Mouse (Mus musculus) forebrain, embryonic 12.5 days (tissue): ENCODE results near the gene Zfp697. TPM values are rescaled to one million over a fixed set of nuclear protein-coding genes. Genes with fewer than 3 reads are reported as not detected.
"Not testable (repeated sequence)": the region's sequence is repeated elsewhere in the genome, so short reads cannot be mapped to it uniquely, and the experiment has no call there.

ENCODE experiments used
- ATAC-seq: fragments of 200-750 bp; cut with Nextera tagmentation; 2 replicates; pipeline ENCODE4 v1.8.0; 2017; ENCODE audit warnings: moderate TSS enrichment; ENCODE audit not compliant: low FRiP score
- H3K27ac ChIP-seq: fragments of 300-500 bp; sonication (generic); 2 replicates; pipeline ENCODE4 v1.5.1; 2016; ENCODE audit warnings: mild to moderate bottlenecking
- H3K27me3 ChIP-seq: fragments of 300-500 bp; sonication (generic); 2 replicates; pipeline ENCODE4 v1.6.1; 2016; ENCODE audit warnings: mild to moderate bottlenecking
- H3K36me3 ChIP-seq: fragments of 300-500 bp; sonication (generic); replicated peaks from 2 replicates; pipeline ENCODE4 v1.6.1; 2016; ENCODE audit warnings: mild to moderate bottlenecking
- H3K4me1 ChIP-seq: fragments of 300-500 bp; sonication (generic); 2 replicates; pipeline ENCODE4 v1.6.1; 2016
- H3K4me2 ChIP-seq: fragments of 300-500 bp; sonication (generic); 2 replicates; pipeline ENCODE4 v1.6.1; 2016; ENCODE audit warnings: mild to moderate bottlenecking, moderate library complexity
- H3K4me3 ChIP-seq: fragments of 300-500 bp; sonication (generic); replicated peaks from 2 replicates; pipeline ENCODE4 v1.5.1; 2016; ENCODE audit warnings: mild to moderate bottlenecking
- H3K9ac ChIP-seq: fragments of 300-500 bp; sonication (generic); 2 replicates; pipeline ENCODE4 v1.6.1; 2016; ENCODE audit warnings: mild to moderate bottlenecking
- H3K9me3 ChIP-seq: fragments of 300-500 bp; sonication (generic); 2 replicates; pipeline ENCODE4 v1.6.1; 2016
- WGBS: fragments of 180-500 bp; shearing (Covaris S2); methylation state at CpG from one replicate; pipeline ENCODE4 v1.1.7; 2016; 5-methylcytosine and 5-hydroxymethylcytosine counted together
- polyA plus RNA-seq: library from polyadenylated mRNA; unstranded; fragments of >200 nt; fragmentation: Nextera tagmentation; extraction: Ambion mirVana; gene quantifications from 2 replicates; pipeline ENCODE4 v1.2.1, GENCODE M21; 2016

Zfp697 gene
- polyA plus RNA-seq, 1 experiment from 2014 or later: 9.8 TPM

- Histone ChIP-seq H3K36me3 (peaks cover 9% of the 10 kb centered on the region), H3K27ac (no peak overlapping the region), H3K9ac (peak overlapping the region; percentile 58), H3K4me3 (peak overlapping the region; percentile 63), H3K27me3 (peaks cover 46% of the 10 kb centered on the region), H3K9me3 (no peaks in the 10 kb centered on the region), H3K4me1 (peaks cover 23% of the 10 kb centered on the region), H3K4me2 (peak overlapping the region; percentile 95)
- 3% methylated on average over 17 of the region's 17 CpGs for WGBS
- ATAC-seq: 0 out of 2 replicates have a peak, but pooled peaks have one; percentile 13
Measured at GRCm38 (mm10) chr3:98428449-98428775, 46.2 kb downstream of the Zfp697 start.

- no peak overlapping the region for H3K4me2 ChIP-seq
- peaks cover 23% of the 10 kb centered on the region for H3K4me1 ChIP-seq
- no peak overlapping the region for H3K27ac ChIP-seq
- no peak overlapping the region for H3K9ac ChIP-seq
- H3K4me3 ChIP-seq: peak overlapping the region; percentile 63; the same call in 1 of the 2 replicates
- no peaks in the 10 kb centered on the region for H3K9me3 ChIP-seq
- H3K27me3 ChIP-seq: peaks cover 46% of the 10 kb centered on the region
- WGBS: 24% methylated on average over 8 of the region's 8 CpGs
- no peak for ATAC-seq
- peaks cover 9% of the 10 kb centered on the region for H3K36me3 ChIP-seq
Measured at GRCm38 (mm10) chr3:98428928-98429525, 46.8 kb downstream of the Zfp697 start.

- Histone ChIP-seq H3K36me3 (no peaks in the 10 kb centered on the region), H3K4me2 (no peak overlapping the region)
Measured at GRCm38 (mm10) chr3:98434088-98434816, 52.0 kb downstream of the Zfp697 start.

GRCm38 (mm10) chr3:98435030-98435429, 52.8 kb downstream of the Zfp697 start:
- Histone ChIP-seq H3K9ac (no peak overlapping the region), H3K4me3 (no peak overlapping the region), H3K27ac (no peak overlapping the region), H3K9me3 (no peaks in the 10 kb centered on the region), H3K27me3 (0 out of 2 replicates have a peak, but pooled peaks cover 3% of the 10 kb centered on the region), H3K36me3 (no peaks in the 10 kb centered on the region), H3K4me2 (no peak overlapping the region), H3K4me1 (no peaks in the 10 kb centered on the region)
- no peak for ATAC-seq
- WGBS: 67% methylated on average over 1 of the region's 1 CpGs

More at GRCm38 (mm10) chr3:98434088-98434816, 52.0 kb downstream of the Zfp697 start:
- H3K9me3 ChIP-seq: no peaks in the 10 kb centered on the region
- H3K4me3 ChIP-seq: no peak overlapping the region
- H3K9ac ChIP-seq: no peak overlapping the region
- H3K27me3 ChIP-seq: peaks cover 10% of the 10 kb centered on the region
- 38% methylated on average over 1 of the region's 1 CpGs for WGBS
- peak; percentile 36; the same call in 1 of the 2 replicates for ATAC-seq
- H3K4me1 ChIP-seq: peaks cover 4% of the 10 kb centered on the region; the same call in 1 of the 2 replicates
- no peak overlapping the region for H3K27ac ChIP-seq

- H3K4me2 ChIP-seq, H3K27ac ChIP-seq, ATAC-seq, H3K4me3 ChIP-seq, H3K9me3 ChIP-seq, H3K36me3 ChIP-seq, H3K27me3 ChIP-seq, H3K4me1 ChIP-seq, H3K9ac ChIP-seq: not testable (repeated sequence)
- 42% methylated on average over 3 of the region's 3 CpGs for WGBS
Measured at GRCm38 (mm10) chr3:98442245-98442644, 60.0 kb downstream of the Zfp697 start.

GRCm38 (mm10) chr3:98443149-98443779, 61.0 kb downstream of the Zfp697 start:
- not testable (repeated sequence) for ATAC-seq, H3K36me3 ChIP-seq, H3K4me1 ChIP-seq, H3K4me3 ChIP-seq, H3K4me2 ChIP-seq, H3K27ac ChIP-seq, H3K9ac ChIP-seq, H3K27me3 ChIP-seq, H3K9me3 ChIP-seq
- 17% methylated on average over 3 of the region's 3 CpGs for WGBS

- ATAC-seq, H3K4me3 ChIP-seq, H3K36me3 ChIP-seq, H3K27ac ChIP-seq, H3K4me2 ChIP-seq, H3K4me1 ChIP-seq, H3K9ac ChIP-seq, H3K9me3 ChIP-seq, H3K27me3 ChIP-seq: not testable (repeated sequence)
- WGBS: 73% methylated on average over 1 of the region's 1 CpGs
Measured at GRCm38 (mm10) chr3:98443924-98444323, 61.7 kb downstream of the Zfp697 start.

- H3K4me1 ChIP-seq, H3K9me3 ChIP-seq, H3K4me3 ChIP-seq, H3K9ac ChIP-seq, H3K27ac ChIP-seq, H3K36me3 ChIP-seq, H3K27me3 ChIP-seq, ATAC-seq, H3K4me2 ChIP-seq: not testable (repeated sequence)
- WGBS: 75% methylated on average over 5 of the region's 5 CpGs
Measured at GRCm38 (mm10) chr3:98453786-98454185, 71.5 kb downstream of the Zfp697 start.

- not testable (repeated sequence) for H3K9ac ChIP-seq
Measured at GRCm38 (mm10) chr3:98457026-98457425, 74.8 kb downstream of the Zfp697 start, which contains the start of gene Gm4450. TSS of gene Gm4450 (minus strand) at chr3:98457126.

GRCm38 (mm10) chr3:98469323-98469722, 87.1 kb downstream of the Zfp697 start:
- not testable (repeated sequence) for ATAC-seq, H3K4me2 ChIP-seq, H3K27ac ChIP-seq, H3K27me3 ChIP-seq, H3K36me3 ChIP-seq, H3K4me1 ChIP-seq, H3K9me3 ChIP-seq, H3K4me3 ChIP-seq, H3K9ac ChIP-seq
- 0% methylated on average over 1 of the region's 2 CpGs for WGBS

More at GRCm38 (mm10) chr3:98457026-98457425, 74.8 kb downstream of the Zfp697 start, which contains the start of gene Gm4450:
- not testable (repeated sequence) for H3K27ac ChIP-seq, H3K36me3 ChIP-seq, H3K4me1 ChIP-seq, H3K27me3 ChIP-seq, H3K4me3 ChIP-seq, ATAC-seq, H3K4me2 ChIP-seq, H3K9me3 ChIP-seq
- 88% methylated on average over 1 of the region's 1 CpGs for WGBS

- not testable (repeated sequence) for H3K9ac ChIP-seq, ATAC-seq, H3K27me3 ChIP-seq, H3K9me3 ChIP-seq, H3K27ac ChIP-seq, H3K4me2 ChIP-seq, H3K4me1 ChIP-seq, H3K36me3 ChIP-seq, H3K4me3 ChIP-seq
- no CpG with 5 or more reads among the region's 1 CpGs for WGBS
Measured at GRCm38 (mm10) chr3:98471057-98471456, 88.8 kb downstream of the Zfp697 start.

- ATAC-seq, H3K9ac ChIP-seq, H3K9me3 ChIP-seq, H3K4me2 ChIP-seq, H3K4me1 ChIP-seq, H3K36me3 ChIP-seq, H3K4me3 ChIP-seq, H3K27me3 ChIP-seq, H3K27ac ChIP-seq: not testable (repeated sequence)
Measured at GRCm38 (mm10) chr3:98471499-98471898, 89.2 kb downstream of the Zfp697 start.
